Mouse (Mus musculus): ENCODE data around the gene Mturn. TPM values are rescaled to one million over a fixed set of nuclear protein-coding genes. Genes with fewer than 3 reads are reported as not detected.

Gene Mturn
- polyA plus RNA-seq, 1 experiment = 1.4 TPM

DNA sequence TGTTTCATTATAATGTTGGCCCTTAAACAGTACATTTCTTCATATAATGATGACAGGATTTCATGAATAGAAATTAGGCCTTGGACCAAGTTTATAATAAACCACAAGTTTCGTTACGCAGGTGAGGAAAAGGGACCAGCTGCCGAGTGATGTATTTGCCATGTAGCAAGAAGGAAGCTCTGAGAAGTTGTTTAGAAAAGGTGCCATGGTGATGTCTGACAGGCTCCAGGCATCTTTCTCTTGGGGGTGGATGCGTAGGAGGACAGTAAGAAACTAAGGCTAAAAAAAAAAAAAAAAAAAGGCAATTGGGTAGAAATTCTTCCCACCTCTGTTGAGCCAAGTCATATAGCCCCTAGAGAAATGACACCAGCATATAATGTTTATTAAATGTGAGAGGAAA is 70.2 kb downstream of the Mturn start:
- Histone ChIP-seq H3K79me2 (ENCODE audit: control insufficient read depth, insufficient read depth) (no peaks in the 10 kb centered on the region), H3ac (ENCODE audit: control insufficient read depth, insufficient read length) (no peak overlapping the region), H3K4me2 (ENCODE audit: low read depth) (peak overlapping the region; percentile 33), H3K36me3 (ENCODE audit: control insufficient read depth, insufficient read depth) (no peaks in the 10 kb centered on the region), H3K4me3 (no peak overlapping the region), H3K27me3 (ENCODE audit: control insufficient read depth, insufficient read depth, insufficient read length) (no peaks in the 10 kb centered on the region)
- TF ChIP-seq SRF (IDR thresholded peaks at IDR 0.05; ENCODE audit: control insufficient read depth, insufficient read length, low read depth) (no peak), MYOD1 (IDR thresholded peaks at IDR 0.05; ENCODE audit: control insufficient read depth in 1 of 3, insufficient read length in 2 of 3, low read depth in 2 of 3) (no peak), POLR2A (IDR thresholded peaks at IDR 0.05; ENCODE audit: insufficient read length, low read depth) (no peak)

DNA sequence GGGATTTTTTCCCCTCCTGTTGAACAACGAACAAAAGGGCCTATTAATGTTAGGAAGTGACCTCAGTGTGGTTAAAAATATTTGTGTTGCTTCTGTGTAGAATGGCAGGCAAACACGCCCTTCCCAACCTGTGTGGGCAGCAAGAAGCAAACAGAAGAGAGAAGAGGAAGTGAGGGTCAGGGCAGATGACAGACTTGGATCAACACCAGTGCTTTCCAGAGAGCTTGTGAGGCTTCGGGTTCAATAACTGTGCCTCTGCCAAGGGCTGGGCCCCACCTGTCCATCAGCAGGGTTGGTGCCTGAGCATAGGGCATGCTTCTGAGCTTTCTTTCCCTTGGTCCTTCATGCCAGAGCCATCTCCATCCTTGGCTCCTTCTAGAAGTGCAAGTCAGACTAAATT is 70.7 kb downstream of the Mturn start:
- no peaks in the 10 kb centered on the region for H3K79me2 ChIP-seq (ENCODE audit: control insufficient read depth, insufficient read depth)
- H3K4me3 ChIP-seq = no peak overlapping the region
- no peaks in the 10 kb centered on the region for H3K27me3 ChIP-seq (ENCODE audit: control insufficient read depth, insufficient read depth, insufficient read length)
- no peaks in the 10 kb centered on the region for H3K36me3 ChIP-seq (ENCODE audit: control insufficient read depth, insufficient read depth)
- H3ac ChIP-seq (ENCODE audit: control insufficient read depth, insufficient read length) = no peak overlapping the region
- no peak for TF ChIP-seq SRF (IDR thresholded peaks at IDR 0.05; ENCODE audit: control insufficient read depth, insufficient read length, low read depth)
- TF ChIP-seq CEBPB (IDR thresholded peaks at IDR 0.05; ENCODE audit: insufficient read depth, poor library complexity, severe bottlenecking) = no peak
- TF ChIP-seq POLR2AphosphoS2 (IDR thresholded peaks at IDR 0.05; ENCODE audit: insufficient read length, low read depth) = no peak
- no peak for TF ChIP-seq TCF12 (IDR thresholded peaks at IDR 0.05; ENCODE audit: insufficient read depth, poor library complexity, severe bottlenecking)
- TF ChIP-seq USF1 (IDR thresholded peaks at IDR 0.05; ENCODE audit: low read depth) = no peak
- no peak for TF ChIP-seq TCF3 (IDR thresholded peaks at IDR 0.05; ENCODE audit: insufficient read length, low read depth)
- TF ChIP-seq E2F4 (IDR thresholded peaks at IDR 0.05; ENCODE audit: insufficient read depth) = no peak
- no peak for TF ChIP-seq POLR2A (IDR thresholded peaks at IDR 0.05; ENCODE audit: insufficient read length, low read depth)
- TF ChIP-seq MAX (IDR thresholded peaks at IDR 0.05; ENCODE audit: low read depth) = no peak
- TF ChIP-seq MYOG (IDR thresholded peaks at IDR 0.05; ENCODE audit: control insufficient read depth in 1 of 3, insufficient read depth in 1 of 3, insufficient read length in 2 of 3, low read depth in 2 of 3) = peak in 1 of 3 experiments; percentile 70
- TF ChIP-seq REST (IDR thresholded peaks at IDR 0.05; ENCODE audit: insufficient read depth, insufficient read length) = no peak
- TF ChIP-seq MYOD1 (IDR thresholded peaks at IDR 0.05; ENCODE audit: control insufficient read depth in 1 of 3, insufficient read length in 2 of 3, low read depth in 2 of 3) = peak in 2 of 3 experiments; percentile 43 to 87
- peak overlapping the region; percentile 33 for H3K4me2 ChIP-seq (ENCODE audit: low read depth)

Other genes with a start within 250 kb of the Mturn start
- gene Scrn1, start 115.1 kb upstream of the Mturn start, polyA plus RNA-seq (2012; fragmentation: generic; extraction: Trizol) = 25.5 TPM
- 3.6 TPM for gene Plekha8, start 86.5 kb upstream of the Mturn start, polyA plus RNA-seq (2012; fragmentation: generic; extraction: Trizol)
- 6.0 TPM for gene Fkbp14, start 84.3 kb upstream of the Mturn start, polyA plus RNA-seq (2012; fragmentation: generic; extraction: Trizol)
- gene Znrf2, start 135.3 kb downstream of the Mturn start, polyA plus RNA-seq (2012; fragmentation: generic; extraction: Trizol) = 5.7 TPM